Mouse (Mus musculus): Measurements from ENCODE around the gene Vstm5.

DNA sequence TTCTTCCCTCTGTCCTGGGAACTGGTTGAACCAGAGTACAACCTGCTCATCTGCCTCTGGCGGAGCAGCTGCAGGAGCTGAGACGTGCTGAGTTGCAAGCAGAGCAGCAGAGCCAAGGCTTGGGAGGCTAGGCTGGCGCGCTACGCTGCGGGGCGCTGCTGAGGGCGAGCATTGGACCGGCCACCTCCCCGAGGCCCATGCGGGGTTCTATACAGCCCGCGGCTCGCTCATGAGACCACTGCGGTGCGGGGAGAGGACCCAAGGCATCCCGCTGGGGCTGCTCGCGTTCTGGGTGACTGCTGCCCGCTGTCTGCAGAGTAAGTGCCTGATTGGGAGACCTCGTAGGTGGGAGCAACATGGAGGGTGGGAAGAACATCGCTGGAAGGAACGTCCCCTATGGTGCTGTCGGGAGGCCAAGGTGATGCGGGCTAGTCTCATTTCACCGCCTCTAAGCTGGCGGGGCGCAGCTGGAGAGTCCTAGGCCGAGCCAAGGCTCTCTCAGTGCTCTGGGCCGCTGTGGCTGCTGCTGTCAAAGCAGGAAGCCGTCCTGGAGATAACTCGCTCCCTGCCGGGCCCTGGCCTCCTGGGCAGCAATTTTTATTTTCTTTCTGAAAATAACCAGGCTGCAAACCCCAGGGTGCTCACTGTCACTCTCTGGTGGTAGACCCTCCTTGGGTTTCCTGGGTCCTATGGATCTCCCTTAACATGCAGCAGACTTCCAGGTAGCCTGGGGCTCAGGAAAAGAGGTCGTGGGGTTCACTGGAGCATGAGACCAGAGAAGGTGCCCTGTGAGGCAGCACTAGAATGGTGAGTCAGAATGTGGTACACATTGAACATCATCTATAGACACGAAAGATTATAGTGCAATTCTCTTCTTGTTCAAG lies at the start of gene Vstm5:
- 0 out of 2 replicates have a peak, but pooled peaks have one; percentile 7 for TF ChIP-seq CTCF (IDR thresholded peaks at IDR 0.05; ENCODE audit: low read depth, low read length)
- TF ChIP-seq POLR2A (IDR thresholded peaks at IDR 0.05; ENCODE audit: extremely low read depth, insufficient read depth, low read length), result no peak
